Mouse (Mus musculus): ENCODE measurements around the gene Zfp423. TPM values are rescaled to one million over a fixed set of nuclear protein-coding genes. Genes with fewer than 3 reads are reported as not detected.

Gene Zfp423
- polyA plus RNA-seq, 1 experiment = not detected

DNA sequence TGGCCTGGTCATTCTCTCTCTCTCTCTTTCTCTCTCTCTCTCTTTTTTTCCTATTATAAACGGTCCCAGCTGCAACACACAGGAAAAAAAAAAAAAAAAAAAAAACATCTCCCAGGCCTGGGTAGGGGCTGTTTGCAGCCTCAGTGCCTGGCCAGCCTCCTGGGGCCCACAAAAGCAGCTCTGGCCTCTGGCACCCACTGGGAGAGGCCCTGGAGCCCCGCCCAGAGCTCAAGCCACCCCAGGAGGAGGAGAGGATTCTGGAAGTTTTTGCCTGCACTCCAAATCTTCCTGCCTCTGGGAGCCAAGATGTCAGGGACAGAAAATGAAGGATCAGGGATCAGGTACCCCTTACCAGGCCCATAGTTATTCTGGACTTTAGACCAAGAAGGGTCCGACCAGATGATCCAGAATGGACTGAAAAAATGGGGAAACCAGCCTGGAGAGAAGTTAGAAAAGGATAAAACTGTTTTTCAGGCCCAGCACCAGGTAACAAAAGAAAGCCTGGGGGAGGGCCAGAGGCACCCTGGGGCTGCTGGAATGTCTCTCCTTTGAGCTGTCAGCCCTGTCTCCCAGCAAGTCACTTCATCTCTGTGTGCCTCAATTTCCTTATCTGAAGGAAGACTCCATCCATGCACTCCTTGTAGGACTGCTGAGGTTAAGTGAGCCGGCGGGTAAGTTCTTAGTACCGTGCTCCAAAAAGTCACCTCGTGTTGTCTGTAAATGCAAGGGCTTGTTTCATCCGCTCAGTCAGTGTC, 8.6 kb upstream of the Zfp423 start:
- TF ChIP-seq POLR2A (IDR thresholded peaks at IDR 0.05; ENCODE audit: insufficient read depth, low read depth, low read length) (no peak), CTCF (IDR thresholded peaks at IDR 0.05; ENCODE audit: insufficient read depth, low read depth, low read length) (no peak)
- Histone ChIP-seq H3K4me1 (ENCODE audit: control insufficient read depth, insufficient read depth, low read length) (peaks cover 12% of the 10 kb centered on the region), H3K4me3 (ENCODE audit: insufficient read depth, low read depth, low read length) (no peak overlapping the region), H3K27ac (ENCODE audit: insufficient read depth, low read depth, low read length) (no peak overlapping the region)
- WGBS = 81% methylated on average over 8 of the region's 8 CpGs

GRCm38 (mm10) chr8:87967057-87967820, 7.8 kb upstream of the Zfp423 start:
- no peak for TF ChIP-seq CTCF (IDR thresholded peaks at IDR 0.05; ENCODE audit: insufficient read depth, low read depth, low read length)
- no peak for TF ChIP-seq POLR2A (IDR thresholded peaks at IDR 0.05; ENCODE audit: insufficient read depth, low read depth, low read length)
- WGBS = 71% methylated on average over 2 of the region's 2 CpGs
- Histone ChIP-seq H3K27ac (ENCODE audit: insufficient read depth, low read depth, low read length) (no peak overlapping the region), H3K4me1 (ENCODE audit: control insufficient read depth, insufficient read depth, low read length) (peaks cover 16% of the 10 kb centered on the region), H3K4me3 (ENCODE audit: insufficient read depth, low read depth, low read length) (no peak overlapping the region)

DNA sequence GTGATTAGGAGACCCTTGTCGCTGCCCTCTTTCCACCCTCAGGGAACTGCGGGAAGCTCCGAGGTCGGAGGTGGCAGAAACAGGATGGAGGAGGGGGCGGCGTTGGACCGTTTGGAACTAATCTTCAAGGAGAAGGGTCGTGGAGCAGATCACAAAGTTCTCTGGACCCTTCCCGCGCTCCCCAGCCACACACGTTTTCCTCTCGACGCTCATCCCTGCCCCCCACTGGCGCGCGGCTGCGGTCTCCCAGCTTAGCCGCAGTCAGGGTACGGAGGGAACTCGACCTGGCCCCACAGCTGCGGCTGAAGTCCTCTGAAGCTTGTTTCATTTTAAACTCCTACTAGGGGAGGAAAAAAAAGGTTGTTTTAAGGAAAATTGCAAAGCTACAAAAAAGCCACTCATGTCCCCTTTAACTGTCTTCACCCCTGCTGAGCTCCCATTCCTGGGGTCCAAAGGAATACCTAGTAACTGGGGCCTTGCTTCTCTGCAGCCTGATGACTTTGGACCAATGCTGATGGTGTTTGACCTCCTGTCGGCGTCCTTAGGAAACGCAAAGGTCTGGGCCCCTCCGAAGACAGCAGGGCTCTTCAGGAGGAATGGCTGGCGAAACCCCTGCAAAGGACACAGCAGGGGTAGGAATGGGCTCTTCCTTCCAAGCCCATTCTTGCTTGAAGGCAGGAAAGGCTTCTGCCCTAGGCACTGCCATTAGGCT, 3.3 kb upstream of the Zfp423 start:
- TF ChIP-seq POLR2A (IDR thresholded peaks at IDR 0.05; ENCODE audit: insufficient read depth, low read depth, low read length) (no peak), CTCF (IDR thresholded peaks at IDR 0.05; ENCODE audit: insufficient read depth, low read depth, low read length) (no peak)
- Histone ChIP-seq H3K27ac (ENCODE audit: insufficient read depth, low read depth, low read length) (no peak overlapping the region), H3K4me3 (ENCODE audit: insufficient read depth, low read depth, low read length) (no peak overlapping the region; the same call in 1 of the 2 replicates), H3K4me1 (ENCODE audit: control insufficient read depth, insufficient read depth, low read length) (peaks cover 44% of the 10 kb centered on the region)
- 25% methylated on average over 26 of the region's 26 CpGs for WGBS

DNA sequence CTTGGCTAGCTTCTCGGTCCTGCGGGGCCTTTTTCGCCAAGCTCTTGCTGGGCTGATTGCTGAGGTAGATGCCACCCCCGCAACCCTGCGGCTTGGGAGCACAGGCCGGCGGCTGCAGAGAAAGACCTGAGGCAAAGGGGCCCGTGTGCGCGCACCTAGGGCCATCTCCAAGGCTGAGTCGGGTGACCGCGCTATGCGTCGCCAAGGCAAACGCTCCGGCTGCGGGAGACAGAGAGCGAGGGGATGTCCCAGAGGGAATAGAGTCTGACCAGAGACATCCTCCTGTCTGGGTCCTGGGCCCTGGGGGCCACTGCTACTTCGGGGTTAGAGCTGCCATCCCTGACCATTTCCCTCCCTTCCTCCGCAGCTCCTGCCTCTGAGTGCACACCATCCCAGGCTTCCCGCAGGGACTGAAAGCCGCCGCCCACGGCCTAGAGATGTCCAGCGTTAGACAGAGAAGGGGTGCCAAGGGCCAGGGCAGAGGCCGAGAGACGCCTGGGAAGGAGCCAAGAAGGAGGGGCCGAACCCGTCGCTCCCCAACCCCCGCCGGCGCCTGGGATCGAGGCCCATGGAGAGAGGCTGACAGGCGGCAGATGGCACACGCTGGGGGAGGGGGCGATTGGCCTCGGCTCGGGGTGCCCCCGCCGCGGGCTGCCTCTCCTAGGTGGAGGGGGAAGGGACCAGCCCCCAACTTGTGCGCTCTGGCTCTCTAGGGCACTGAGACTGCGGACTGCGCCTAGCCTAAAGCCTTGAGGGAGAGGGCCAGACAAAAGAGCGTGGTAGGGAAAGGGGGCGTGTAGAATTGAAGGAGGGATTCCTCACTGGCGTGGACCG, 2.5 kb upstream of the Zfp423 start:
- peak overlapping the region; percentile 19 for H3K4me3 ChIP-seq (ENCODE audit: insufficient read depth, low read depth, low read length)
- no peak overlapping the region for H3K27ac ChIP-seq (ENCODE audit: insufficient read depth, low read depth, low read length)
- H3K4me1 ChIP-seq (ENCODE audit: control insufficient read depth, insufficient read depth, low read length) = peaks cover 42% of the 10 kb centered on the region
- 2% methylated on average over 50 of the region's 50 CpGs for WGBS
- no peak for TF ChIP-seq POLR2A (IDR thresholded peaks at IDR 0.05; ENCODE audit: insufficient read depth, low read depth, low read length)
- no peak for TF ChIP-seq CTCF (IDR thresholded peaks at IDR 0.05; ENCODE audit: insufficient read depth, low read depth, low read length)

GRCm38 (mm10) chr8:87961108-87961507, 1.7 kb upstream of the Zfp423 start:
- H3K27ac ChIP-seq (ENCODE audit: insufficient read depth, low read depth, low read length) = no peak overlapping the region
- H3K4me3 ChIP-seq (ENCODE audit: insufficient read depth, low read depth, low read length) = peak overlapping the region; percentile 19
- no peak for TF ChIP-seq POLR2A (IDR thresholded peaks at IDR 0.05; ENCODE audit: insufficient read depth, low read depth, low read length)
- TF ChIP-seq CTCF (IDR thresholded peaks at IDR 0.05; ENCODE audit: insufficient read depth, low read depth, low read length) = peak; percentile 73
- H3K4me1 ChIP-seq (ENCODE audit: control insufficient read depth, insufficient read depth, low read length) = peaks cover 42% of the 10 kb centered on the region
- WGBS = 3% methylated on average over 20 of the region's 20 CpGs

- H3K4me1 ChIP-seq (ENCODE audit: control insufficient read depth, insufficient read depth, low read length) = peaks cover 42% of the 10 kb centered on the region
- under 1% methylated on average over 66 of the region's 76 CpGs for WGBS
- TF ChIP-seq POLR2A (IDR thresholded peaks at IDR 0.05; ENCODE audit: insufficient read depth, low read depth, low read length) (no peak), CTCF (IDR thresholded peaks at IDR 0.05; ENCODE audit: insufficient read depth, low read depth, low read length) (no peak)
Measured at GRCm38 (mm10) chr8:87960061-87960749, 810 bp upstream of the Zfp423 start.

DNA sequence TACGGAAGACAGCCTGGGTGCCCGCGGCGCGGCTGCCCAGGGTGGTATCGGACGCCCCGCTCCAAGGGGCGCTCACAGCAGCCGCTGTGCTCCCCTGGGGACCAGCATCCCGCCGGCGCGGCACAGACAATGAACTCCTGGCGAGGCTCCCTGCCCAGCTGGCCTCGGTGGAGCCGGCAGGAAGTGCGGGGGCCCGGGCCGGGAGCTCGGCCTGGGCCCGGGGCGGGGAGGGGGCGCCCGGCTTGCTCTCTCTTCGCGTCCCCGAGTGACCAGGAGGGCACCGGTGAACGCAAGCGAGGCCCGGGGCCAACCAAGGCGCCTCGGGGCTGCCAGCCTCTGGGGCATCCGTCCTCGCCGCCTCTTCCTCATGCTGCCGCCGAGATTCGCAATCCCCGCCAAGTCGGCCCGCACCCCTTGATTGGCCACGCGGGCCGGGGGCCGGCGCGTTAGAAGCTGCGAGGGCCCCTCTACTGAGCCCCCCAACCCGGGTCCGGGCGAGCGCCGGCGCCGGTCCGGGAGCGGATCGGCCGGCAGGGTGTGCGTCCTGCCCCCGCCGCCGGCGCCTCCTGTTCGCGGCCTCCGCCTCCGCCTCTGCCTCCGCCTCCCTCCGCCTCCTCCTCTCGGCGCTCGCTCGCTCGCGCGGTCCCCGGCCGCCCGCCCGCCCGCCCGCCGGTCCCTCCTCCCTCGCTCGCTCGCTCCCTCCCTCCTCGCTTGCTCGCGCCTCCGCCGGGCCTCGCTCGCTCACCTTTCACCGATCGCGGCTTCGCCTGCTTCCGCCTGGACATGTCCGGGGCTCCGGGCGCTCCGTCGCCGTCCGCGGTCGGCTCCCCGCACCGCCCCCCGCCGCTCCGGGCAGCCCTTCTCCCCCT, 710 bp downstream of the Zfp423 start:
- under 1% methylated on average over 103 of the region's 115 CpGs for WGBS
- TF ChIP-seq POLR2A (IDR thresholded peaks at IDR 0.05; ENCODE audit: insufficient read depth, low read depth, low read length) (no peak), CTCF (IDR thresholded peaks at IDR 0.05; ENCODE audit: insufficient read depth, low read depth, low read length) (no peak)
- Histone ChIP-seq H3K4me3 (ENCODE audit: insufficient read depth, low read depth, low read length) (peak overlapping the region; percentile 72), H3K27ac (ENCODE audit: insufficient read depth, low read depth, low read length) (no peak overlapping the region), H3K4me1 (ENCODE audit: control insufficient read depth, insufficient read depth, low read length) (peaks cover 33% of the 10 kb centered on the region)

More at GRCm38 (mm10) chr8:87960061-87960749, 810 bp upstream of the Zfp423 start:
- Histone ChIP-seq H3K4me3 (ENCODE audit: insufficient read depth, low read depth, low read length) (peak overlapping the region; percentile 60), H3K27ac (ENCODE audit: insufficient read depth, low read depth, low read length) (peak overlapping the region; percentile 58; the same call in 1 of the 2 replicates)
